Mouse (Mus musculus): Measurements from ENCODE around the gene Lats2. TPM values are rescaled to one million over a fixed set of nuclear protein-coding genes. Genes with fewer than 3 reads are reported as not detected.

The Lats2 gene
- polyA plus RNA-seq, 1 experiment from 2014 or later = 5.5 TPM

Small RNA genes within 50 kb of the gene (microRNA-seq; reads per million reads assigned to microRNA genes)
- not detected for gene Mir3077

Other genes with a start within 250 kb of the Lats2 start
- gene Il17d, start 233.6 kb downstream of the Lats2 start, polyA plus RNA-seq (2015; fragmentation: Nextera tagmentation; extraction: Ambion mirVana) = 0.26 TPM in 2 replicates
- gene Eef1akmt1, start 186.8 kb downstream of the Lats2 start, polyA plus RNA-seq (2015; fragmentation: Nextera tagmentation; extraction: Ambion mirVana) = 29.1 and 30.3 TPM in 2 replicates
- gene Xpo4, start 93.0 kb downstream of the Lats2 start, polyA plus RNA-seq (2015; fragmentation: Nextera tagmentation; extraction: Ambion mirVana) = 11.8 and 11.9 TPM in 2 replicates
- gene Gm49361, start 12.3 kb downstream of the Lats2 start, polyA plus RNA-seq (2015; fragmentation: Nextera tagmentation; extraction: Ambion mirVana) = not detected in 2 replicates
- 8.3 and 10.2 TPM in 2 replicates for gene Sap18, start 39.8 kb upstream of the Lats2 start, polyA plus RNA-seq (2015; fragmentation: Nextera tagmentation; extraction: Ambion mirVana)
- gene Ska3, start 67.8 kb upstream of the Lats2 start, polyA plus RNA-seq (2015; fragmentation: Nextera tagmentation; extraction: Ambion mirVana) = 15.7 and 18.9 TPM in 2 replicates
- 122 and 123 TPM in 2 replicates for gene Mrpl57, start 67.8 kb upstream of the Lats2 start, polyA plus RNA-seq (2015; fragmentation: Nextera tagmentation; extraction: Ambion mirVana)
- gene Zdhhc20, start 131.9 kb upstream of the Lats2 start, polyA plus RNA-seq (2015; fragmentation: Nextera tagmentation; extraction: Ambion mirVana) = 9.6 and 11.4 TPM in 2 replicates
- 36.4 and 39.0 TPM in 2 replicates for gene Micu2, start 240.9 kb upstream of the Lats2 start, polyA plus RNA-seq (2015; fragmentation: Nextera tagmentation; extraction: Ambion mirVana)

Measured in liver, embryonic 15.5 days (tissue).